Mouse (Mus musculus) hindbrain, embryonic 13.5 days (tissue): ENCODE data around the gene Olfr957. TPM values are rescaled to one million over a fixed set of nuclear protein-coding genes. Genes with fewer than 3 reads are reported as not detected.

Experiments used
- ATAC-seq: fragments of 200-750 bp; cut with Nextera tagmentation; 2 replicates; pipeline ENCODE4 v1.8.0; 2017; ENCODE audit warnings: moderate TSS enrichment; ENCODE audit not compliant: low FRiP score
- H3K27ac ChIP-seq: fragments of 300-500 bp; sonication (generic); 2 replicates; pipeline ENCODE4 v1.5.1; 2015; ENCODE audit warnings: inconsistent platforms, mild to moderate bottlenecking, moderate library complexity
- H3K27me3 ChIP-seq: fragments of 300-500 bp; sonication (generic); 2 replicates; pipeline ENCODE4 v1.6.1; 2015; ENCODE audit warnings: mild to moderate bottlenecking, inconsistent platforms
- H3K36me3 ChIP-seq: fragments of 300-500 bp; sonication (generic); 2 replicates; pipeline ENCODE4 v1.6.1; 2015; ENCODE audit warnings: mild to moderate bottlenecking, inconsistent platforms
- H3K4me1 ChIP-seq: fragments of 300-500 bp; sonication (generic); replicated peaks from 2 replicates; pipeline ENCODE4 v1.6.1; 2015; ENCODE audit warnings: inconsistent platforms
- H3K4me2 ChIP-seq: fragments of 300-500 bp; sonication (generic); 2 replicates; pipeline ENCODE4 v1.6.1; 2015; ENCODE audit warnings: inconsistent platforms, mild to moderate bottlenecking, moderate library complexity
- H3K4me3 ChIP-seq: fragments of 300-500 bp; sonication (generic); 2 replicates; pipeline ENCODE4 v1.5.1; 2015; ENCODE audit warnings: mild to moderate bottlenecking, inconsistent platforms
- H3K9ac ChIP-seq: fragments of 300-500 bp; sonication (generic); 2 replicates; pipeline ENCODE4 v1.6.1; 2015; ENCODE audit warnings: mild to moderate bottlenecking, inconsistent platforms
- H3K9me3 ChIP-seq: fragments of 300-500 bp; sonication (generic); 2 replicates; pipeline ENCODE4 v1.6.1; 2016; ENCODE audit warnings: inconsistent platforms
- WGBS: fragments of 180-500 bp; shearing (Covaris S2); methylation state at CpG from one replicate; pipeline ENCODE4 v1.1.7; 2015; 5-methylcytosine and 5-hydroxymethylcytosine counted together
- polyA plus RNA-seq: library from polyadenylated mRNA; unstranded; fragments of >200 nt; fragmentation: Nextera tagmentation; extraction: Ambion mirVana; gene quantifications from 2 replicates; pipeline ENCODE4 v1.2.1, GENCODE M21; 2015

Gene Olfr957
- polyA plus RNA-seq: not detected in 2 replicates

DNA sequence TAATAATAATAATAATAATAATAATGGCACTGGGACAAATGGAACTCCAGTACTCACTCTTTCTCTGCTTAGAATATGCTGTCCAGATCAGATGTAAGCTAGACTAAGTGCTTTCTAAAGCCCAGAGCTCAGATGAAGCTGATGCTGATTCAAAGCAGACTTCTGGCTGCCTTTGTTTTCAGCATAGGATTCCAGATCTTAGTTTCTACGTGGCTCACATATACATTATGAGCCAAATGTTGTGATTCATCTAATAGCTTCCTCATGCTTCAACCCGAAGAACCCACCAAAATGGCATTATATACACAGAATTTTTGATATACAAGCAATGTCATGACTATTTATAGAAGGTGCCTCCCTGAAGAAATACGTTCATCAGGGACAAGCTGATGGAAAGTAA lies at the start of gene Olfr957:
TSS of gene Olfr957 (minus strand) at position 279 of the 400 bp plus-strand sequence.
- WGBS: 79% methylated on average over 3 of the region's 3 CpGs
- Histone ChIP-seq H3K36me3 (no peaks in the 10 kb centered on the region), H3K9ac (no peak within 1 kb of the TSS), H3K4me1 (no peaks in the 10 kb centered on the region), H3K27ac (no peak within 1 kb of the TSS), H3K4me2 (no peak within 1 kb of the TSS), H3K9me3 (no peaks in the 10 kb centered on the region), H3K27me3 (no peaks in the 10 kb centered on the region), H3K4me3 (no peak within 1 kb of the TSS)
- no peak for ATAC-seq

GRCm38 (mm10) chr9:39558349-39558647 lies 42.7 kb upstream of the Olfr957 start:
- H3K27me3 ChIP-seq: no peaks in the 10 kb centered on the region
- peak overlapping the region; percentile 85 for H3K27ac ChIP-seq
- no peak overlapping the region for H3K9ac ChIP-seq
- no peaks in the 10 kb centered on the region for H3K9me3 ChIP-seq
- peak; percentile 26; the same call in 1 of the 2 replicates for ATAC-seq
- H3K4me1 ChIP-seq: peaks cover 10% of the 10 kb centered on the region
- H3K4me3 ChIP-seq: no peak overlapping the region
- H3K36me3 ChIP-seq: no peaks in the 10 kb centered on the region
- H3K4me2 ChIP-seq: no peak overlapping the region

DNA sequence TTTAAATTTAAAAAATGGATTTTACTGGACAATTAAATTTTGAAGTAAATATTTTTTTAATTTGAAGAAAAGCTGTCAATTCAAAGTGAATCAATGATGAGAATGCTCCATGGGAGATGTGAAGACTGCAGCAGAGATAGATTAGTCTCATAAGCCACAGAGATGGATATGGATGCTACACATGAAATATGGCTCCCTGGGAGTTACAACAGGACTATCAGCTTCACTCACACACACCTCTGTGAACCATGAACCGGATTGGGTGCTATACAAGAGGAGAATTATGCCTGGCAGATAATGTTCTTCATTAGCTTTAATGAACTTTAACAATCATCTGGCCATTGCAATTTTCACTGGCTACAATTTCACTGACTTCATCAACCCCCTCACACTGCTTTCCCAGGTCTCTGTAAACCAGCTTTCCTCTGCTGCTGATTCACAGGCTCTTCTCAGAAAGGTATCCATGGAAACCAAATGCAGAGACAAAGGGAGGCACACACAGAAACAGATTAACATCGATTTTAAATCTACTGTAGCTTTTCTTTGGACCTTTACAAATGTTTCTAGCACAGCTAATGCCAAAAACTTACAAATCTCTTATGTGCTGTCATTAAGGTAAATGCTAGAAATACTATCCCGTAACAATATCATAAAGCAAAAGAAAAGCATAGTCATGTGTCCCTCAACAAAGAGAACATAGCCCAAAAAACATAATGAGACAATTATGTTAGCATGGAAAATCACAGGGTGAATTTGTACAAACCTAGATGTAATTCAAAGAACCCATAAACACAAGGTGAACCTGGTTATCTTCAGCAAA lies 42.1 kb upstream of the Olfr957 start:
- peaks cover 10% of the 10 kb centered on the region for H3K4me1 ChIP-seq
- no peaks in the 10 kb centered on the region for H3K27me3 ChIP-seq
- peak; percentile 95 for ATAC-seq
- no peak overlapping the region for H3K4me3 ChIP-seq
- H3K27ac ChIP-seq: peak overlapping the region; percentile 85
- no peaks in the 10 kb centered on the region for H3K9me3 ChIP-seq
- H3K4me2 ChIP-seq: 0 out of 2 replicates have a peak overlapping the region, but pooled peaks have one; percentile 13
- H3K9ac ChIP-seq: no peak overlapping the region; the same call in 1 of the 2 replicates
- 35% methylated on average over 3 of the region's 3 CpGs for WGBS
- H3K36me3 ChIP-seq: no peaks in the 10 kb centered on the region

DNA sequence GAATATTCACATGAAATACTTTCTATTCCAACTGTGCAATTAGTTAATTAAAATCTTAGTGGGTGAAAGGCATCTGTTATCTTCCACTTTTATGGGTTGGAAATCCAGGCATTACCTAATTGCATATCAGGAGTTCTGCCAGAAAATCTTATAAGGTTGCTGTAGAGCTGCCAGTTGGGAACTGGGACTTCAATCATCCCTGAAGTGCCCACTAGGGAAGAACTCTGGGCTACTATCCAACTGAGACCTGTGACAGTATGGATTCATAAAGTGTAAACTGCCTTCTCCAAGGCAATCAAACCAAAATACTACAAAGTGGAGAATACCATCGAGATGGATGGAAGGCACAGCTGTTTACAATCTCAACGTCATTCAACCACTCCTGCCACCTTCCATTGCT lies 38.3 kb upstream of the Olfr957 start, which contains the start of gene Olfr958:
TSS of gene Olfr958 (minus strand) at position 109 of the 400 bp plus-strand sequence.
- no peak within 1 kb of the TSS for H3K4me3 ChIP-seq

GRCm38 (mm10) chr9:39550806-39551205 lies 35.2 kb upstream of the Olfr957 start:
- Histone ChIP-seq H3K27ac (no peak overlapping the region), H3K4me2 (no peak overlapping the region), H3K9me3 (no peaks in the 10 kb centered on the region), H3K4me3 (no peak overlapping the region), H3K27me3 (no peaks in the 10 kb centered on the region), H3K36me3 (no peaks in the 10 kb centered on the region), H3K4me1 (no peaks in the 10 kb centered on the region), H3K9ac (no peak overlapping the region)
- WGBS: 80% methylated on average over 5 of the region's 5 CpGs
- ATAC-seq: no peak

More for the DNA sequence above, 38.3 kb upstream of the Olfr957 start, which contains the start of gene Olfr958:
- 51% methylated on average over 2 of the region's 2 CpGs for WGBS
- Histone ChIP-seq H3K27ac (no peak within 1 kb of the TSS), H3K36me3 (no peaks in the 10 kb centered on the region), H3K4me1 (peaks cover 10% of the 10 kb centered on the region), H3K27me3 (no peaks in the 10 kb centered on the region), H3K4me2 (no peak within 1 kb of the TSS), H3K9me3 (no peaks in the 10 kb centered on the region), H3K9ac (no peak within 1 kb of the TSS)
- ATAC-seq: no peak

DNA sequence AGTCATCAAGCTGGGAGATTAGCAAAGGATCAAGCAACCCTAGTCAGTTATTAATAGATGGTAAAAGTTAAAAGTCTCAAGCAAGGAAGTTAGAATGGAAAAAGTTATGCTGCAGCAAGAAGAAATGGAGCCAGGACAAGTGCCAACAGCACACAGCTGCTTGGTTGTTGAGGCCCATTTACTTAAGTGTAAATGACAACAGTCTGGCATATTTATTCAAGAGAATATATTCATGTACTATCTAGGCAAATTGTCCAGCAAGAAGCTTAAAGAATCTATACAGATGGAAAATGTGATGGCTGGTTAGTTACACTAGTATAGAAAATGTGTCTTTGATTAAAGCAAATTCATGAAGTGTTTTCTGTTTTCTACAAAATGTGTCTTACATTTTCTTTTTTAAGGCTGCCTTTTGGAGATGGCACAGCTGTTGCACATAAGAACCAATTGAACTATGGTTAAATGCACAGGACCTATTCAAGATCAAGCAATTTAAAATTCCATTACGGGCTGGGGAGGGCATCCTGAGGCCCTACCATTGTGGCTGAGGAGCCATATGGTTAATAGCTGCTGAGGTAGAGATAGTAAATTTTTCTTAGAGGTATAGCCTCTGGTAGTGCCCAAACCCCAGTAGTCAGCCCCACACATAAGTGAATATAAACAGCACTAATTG lies 8.1 kb upstream of the Olfr957 start:
- H3K9ac ChIP-seq: no peak overlapping the region
- no peak overlapping the region for H3K4me2 ChIP-seq
- H3K9me3 ChIP-seq: no peaks in the 10 kb centered on the region
- ATAC-seq: no peak
- no peaks in the 10 kb centered on the region for H3K36me3 ChIP-seq
- no peaks in the 10 kb centered on the region for H3K4me1 ChIP-seq
- 76% methylated on average over 1 of the region's 1 CpGs for WGBS
- H3K27me3 ChIP-seq: no peaks in the 10 kb centered on the region
- H3K4me3 ChIP-seq: no peak overlapping the region
- H3K27ac ChIP-seq: no peak overlapping the region

- Histone ChIP-seq H3K4me3 (no peak overlapping the region), H3K9me3 (no peaks in the 10 kb centered on the region), H3K4me2 (no peak overlapping the region), H3K27me3 (no peaks in the 10 kb centered on the region), H3K4me1 (no peaks in the 10 kb centered on the region), H3K27ac (no peak overlapping the region), H3K9ac (no peak overlapping the region), H3K36me3 (no peaks in the 10 kb centered on the region)
- no peak for ATAC-seq
Measured at GRCm38 (mm10) chr9:39518595-39518994, 3.0 kb upstream of the Olfr957 start.

DNA sequence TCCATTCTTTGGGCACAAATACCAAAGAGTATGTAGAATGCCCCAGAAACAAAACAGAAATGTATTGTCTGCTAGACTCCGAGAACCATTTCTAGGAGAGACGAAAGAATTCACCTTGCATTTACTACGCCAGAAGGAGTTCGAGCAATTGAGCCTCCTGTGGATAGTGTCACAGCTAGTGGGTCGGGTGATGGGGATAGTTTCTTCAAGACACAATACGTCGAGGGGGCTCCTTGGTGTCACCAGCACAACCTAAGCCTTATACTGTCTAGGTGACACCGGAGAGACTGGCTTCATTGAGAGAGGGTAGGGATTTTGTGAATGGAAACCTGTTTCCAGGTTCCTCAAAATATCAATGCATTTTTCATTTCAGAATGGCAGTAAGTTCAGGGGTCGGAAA lies 6.2 kb downstream of the Olfr957 start:
- 82% methylated on average over 9 of the region's 9 CpGs for WGBS
- no peak overlapping the region for H3K4me2 ChIP-seq
- no peaks in the 10 kb centered on the region for H3K27me3 ChIP-seq
- H3K27ac ChIP-seq: no peak overlapping the region
- no peaks in the 10 kb centered on the region for H3K36me3 ChIP-seq
- H3K4me3 ChIP-seq: no peak overlapping the region
- no peak overlapping the region for H3K9ac ChIP-seq
- no peaks in the 10 kb centered on the region for H3K9me3 ChIP-seq
- ATAC-seq: no peak
- no peaks in the 10 kb centered on the region for H3K4me1 ChIP-seq

DNA sequence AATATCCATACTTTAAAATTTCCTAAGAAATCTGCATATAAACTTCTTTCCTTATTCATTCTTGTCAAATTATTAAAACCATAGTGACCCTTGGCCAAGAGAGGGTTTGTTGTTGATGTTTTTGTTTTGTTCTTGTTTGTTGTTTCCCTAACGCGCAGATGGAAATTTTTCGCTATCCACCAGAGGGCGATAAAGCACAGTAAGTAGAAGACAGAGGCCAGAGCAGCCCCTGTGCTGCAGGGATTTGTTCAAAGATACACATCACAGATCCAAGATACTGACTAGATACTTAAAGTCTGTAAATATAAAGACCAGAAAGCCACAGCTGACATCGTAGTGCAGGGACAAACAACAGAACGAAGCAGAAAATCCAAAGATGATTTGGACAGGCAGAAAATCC lies 6.6 kb downstream of the Olfr957 start:
- Histone ChIP-seq H3K9me3 (no peaks in the 10 kb centered on the region), H3K4me1 (no peaks in the 10 kb centered on the region), H3K36me3 (no peaks in the 10 kb centered on the region), H3K9ac (no peak overlapping the region), H3K4me2 (no peak overlapping the region), H3K27me3 (no peaks in the 10 kb centered on the region), H3K4me3 (no peak overlapping the region), H3K27ac (no peak overlapping the region)
- 8% methylated on average over 6 of the region's 6 CpGs for WGBS
- ATAC-seq: peak; percentile 86

GRCm38 (mm10) chr9:39493895-39494294 lies 21.7 kb downstream of the Olfr957 start, which contains the start of gene Olfr44:
TSS of gene Olfr44 (minus strand) at chr9:39493995.
- Histone ChIP-seq H3K9me3 (no peaks in the 10 kb centered on the region), H3K27ac (no peak within 1 kb of the TSS), H3K4me1 (no peaks in the 10 kb centered on the region), H3K4me2 (no peak within 1 kb of the TSS), H3K36me3 (no peaks in the 10 kb centered on the region), H3K4me3 (no peak within 1 kb of the TSS), H3K27me3 (no peaks in the 10 kb centered on the region), H3K9ac (no peak within 1 kb of the TSS)
- ATAC-seq: no peak
- 91% methylated on average over 2 of the region's 2 CpGs for WGBS

DNA sequence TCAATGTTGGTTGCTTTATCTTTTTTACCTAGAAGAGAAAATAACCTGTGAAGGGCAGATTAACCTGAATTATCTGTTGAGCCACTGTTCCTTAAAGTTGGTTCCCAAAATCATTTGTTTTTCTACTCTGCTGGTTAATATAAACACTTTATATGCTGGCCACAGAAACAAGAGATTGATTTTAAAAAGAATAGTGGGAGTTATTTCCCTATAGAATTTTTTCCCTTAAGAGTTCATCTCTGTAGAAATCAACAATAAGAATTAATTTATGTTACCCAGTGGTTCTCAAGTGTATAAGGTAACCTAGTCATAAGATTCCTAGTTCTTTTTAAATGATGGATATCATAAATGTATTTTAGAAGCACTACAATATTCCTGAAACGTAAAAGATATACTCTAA lies 43.8 kb downstream of the Olfr957 start, which contains the start of gene Olfr955:
TSS of gene Olfr955 (minus strand) at position 101 of the 400 bp plus-strand sequence.
- WGBS: 60% methylated on average over 1 of the region's 1 CpGs
- Histone ChIP-seq H3K9ac (no peak within 1 kb of the TSS), H3K4me1 (no peaks in the 10 kb centered on the region), H3K4me2 (no peak within 1 kb of the TSS), H3K9me3 (no peaks in the 10 kb centered on the region), H3K4me3 (no peak within 1 kb of the TSS), H3K27ac (no peak within 1 kb of the TSS), H3K27me3 (no peaks in the 10 kb centered on the region), H3K36me3 (no peaks in the 10 kb centered on the region)
- no peak for ATAC-seq
